Mouse (Mus musculus) liver, embryonic 15.5 days (tissue): ENCODE data around the gene Il4i1. TPM values are rescaled to one million over a fixed set of nuclear protein-coding genes. Genes with fewer than 3 reads are reported as not detected.

Experiments
- ATAC-seq: fragments of 200-750 bp; cut with Nextera tagmentation; 2 replicates; pipeline ENCODE4 v1.8.0; 2017; ENCODE audit warnings: moderate number of reproducible peaks, mild to moderate bottlenecking, moderate library complexity; ENCODE audit not compliant: insufficient read depth
- H3K27ac ChIP-seq: fragments of 300-500 bp; sonication (generic); replicated peaks from 2 replicates; pipeline ENCODE4 v1.5.1; 2015; ENCODE audit warnings: mild to moderate bottlenecking, inconsistent platforms
- H3K27me3 ChIP-seq: fragments of 300-500 bp; sonication (generic); 2 replicates; pipeline ENCODE4 v1.6.1; 2015; ENCODE audit warnings: mild to moderate bottlenecking, inconsistent platforms
- H3K36me3 ChIP-seq: fragments of 300-500 bp; sonication (generic); replicated peaks from 2 replicates; pipeline ENCODE4 v1.6.1; 2015; ENCODE audit warnings: moderate library complexity, mild to moderate bottlenecking, inconsistent platforms
- H3K4me1 ChIP-seq: fragments of 300-500 bp; sonication (generic); replicated peaks from 2 replicates; pipeline ENCODE4 v1.6.1; 2015; ENCODE audit warnings: inconsistent platforms
- H3K4me2 ChIP-seq: fragments of 300-500 bp; sonication (generic); 2 replicates; pipeline ENCODE4 v1.6.1; 2015; ENCODE audit warnings: moderate library complexity, mild to moderate bottlenecking, inconsistent platforms
- H3K4me3 ChIP-seq: fragments of 300-500 bp; sonication (generic); replicated peaks from 2 replicates; pipeline ENCODE4 v1.5.1; 2015; ENCODE audit warnings: mild to moderate bottlenecking, inconsistent platforms
- H3K9ac ChIP-seq: fragments of 300-500 bp; sonication (generic); 2 replicates; pipeline ENCODE4 v1.6.1; 2015; ENCODE audit warnings: moderate library complexity, mild to moderate bottlenecking, inconsistent platforms
- H3K9me3 ChIP-seq: fragments of 300-500 bp; sonication (generic); replicated peaks from 2 replicates; pipeline ENCODE4 v1.6.1; 2016; ENCODE audit warnings: inconsistent platforms
- WGBS: fragments of 180-500 bp; shearing (Covaris S2); methylation state at CpG from one replicate; pipeline ENCODE4 v1.1.7; 2015; ENCODE audit warnings: mixed read lengths; ENCODE audit not compliant: insufficient replicate concordance; 5-methylcytosine and 5-hydroxymethylcytosine counted together
- polyA plus RNA-seq: library from polyadenylated mRNA; unstranded; fragments of >200 nt; fragmentation: Nextera tagmentation; extraction: Ambion mirVana; gene quantifications from 2 replicates; pipeline ENCODE4 v1.2.1, GENCODE M21; 2015

Gene Il4i1
- polyA plus RNA-seq, 1 experiment from 2014 or later: 0.46 TPM

DNA sequence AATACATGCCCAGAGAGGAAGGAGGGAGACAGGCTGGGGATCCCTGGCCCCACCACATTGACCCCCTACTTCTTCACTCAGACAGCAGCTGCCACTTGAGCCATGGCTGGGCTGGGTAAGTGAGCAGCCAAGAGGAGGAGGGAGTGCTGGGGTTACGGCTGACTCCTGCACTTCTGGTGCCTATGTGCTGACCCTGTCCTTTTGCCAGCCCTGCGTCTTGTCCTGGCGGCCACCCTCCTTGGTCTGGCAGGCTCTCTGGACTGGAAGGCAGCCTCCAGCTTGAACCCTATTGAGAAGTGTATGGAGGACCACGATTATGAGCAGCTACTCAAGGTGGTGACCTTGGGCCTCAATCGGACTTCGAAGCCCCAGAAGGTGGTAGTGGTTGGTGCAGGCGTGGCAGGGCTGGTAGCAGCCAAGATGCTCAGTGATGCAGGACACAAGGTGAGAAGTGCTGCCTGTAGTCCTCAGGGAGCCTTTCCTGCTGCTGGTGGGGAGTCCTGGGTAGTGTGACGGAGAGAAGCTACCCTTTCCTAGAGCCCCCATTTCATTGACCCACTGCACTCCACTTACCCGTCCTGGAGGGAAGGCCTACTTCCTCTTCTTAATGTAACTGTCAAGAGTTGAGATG, 20.4 kb downstream of the Il4i1 start:
- H3K9ac ChIP-seq: no peak overlapping the region
- H3K36me3 ChIP-seq: peaks cover 20% of the 10 kb centered on the region
- no peak for ATAC-seq
- WGBS: 69% methylated on average over 9 of the region's 9 CpGs
- no peak overlapping the region for H3K4me2 ChIP-seq
- H3K4me3 ChIP-seq: no peak overlapping the region
- H3K27ac ChIP-seq: no peak overlapping the region
- no peaks in the 10 kb centered on the region for H3K9me3 ChIP-seq
- peaks cover 27% of the 10 kb centered on the region for H3K27me3 ChIP-seq
- H3K4me1 ChIP-seq: peaks cover 29% of the 10 kb centered on the region

DNA sequence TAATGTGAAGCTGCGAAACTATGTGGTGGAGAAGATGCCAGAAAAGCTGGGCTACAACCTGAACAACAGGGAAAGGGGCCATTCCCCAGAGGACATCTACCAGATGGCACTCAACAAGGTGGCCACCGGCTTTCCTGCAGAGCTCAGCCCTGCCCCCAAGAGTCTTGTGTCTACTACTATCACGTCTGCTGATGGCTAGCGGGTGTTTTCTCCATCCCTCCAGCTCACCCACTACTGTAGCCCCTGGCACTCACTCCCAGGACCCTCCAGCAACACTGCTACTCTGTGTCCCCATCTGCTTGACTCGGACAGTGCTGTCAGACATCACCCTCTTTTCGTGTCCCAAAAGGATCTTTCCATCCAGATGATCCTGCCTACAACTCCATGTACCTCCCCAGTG, 21.9 kb downstream of the Il4i1 start:
- peaks cover 33% of the 10 kb centered on the region for H3K4me1 ChIP-seq
- WGBS: 61% methylated on average over 6 of the region's 6 CpGs
- ATAC-seq: no peak

DNA sequence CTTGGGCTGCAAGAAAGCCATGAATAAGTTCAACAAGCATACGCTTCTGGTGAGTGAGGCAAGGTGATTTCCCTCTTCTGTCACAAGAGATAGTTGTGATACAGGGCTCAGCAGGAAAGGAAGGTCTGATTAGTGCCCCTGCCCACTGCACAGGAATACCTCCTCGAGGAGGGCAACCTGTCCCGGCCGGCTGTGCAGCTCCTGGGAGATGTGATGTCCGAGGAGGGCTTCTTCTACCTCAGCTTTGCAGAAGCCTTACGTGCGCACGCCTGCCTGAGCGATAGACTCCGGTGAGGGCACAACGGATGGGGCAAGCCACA, 22.9 kb downstream of the Il4i1 start:
- peaks cover 41% of the 10 kb centered on the region for H3K4me1 ChIP-seq
- no peak overlapping the region for H3K9ac ChIP-seq
- ATAC-seq: no peak
- peaks cover 31% of the 10 kb centered on the region for H3K36me3 ChIP-seq
- H3K27me3 ChIP-seq: peaks cover 27% of the 10 kb centered on the region
- WGBS: 15% methylated on average over 11 of the region's 11 CpGs
- H3K4me2 ChIP-seq: peak overlapping the region; percentile 67
- peak overlapping the region; percentile 39 for H3K4me3 ChIP-seq
- no peaks in the 10 kb centered on the region for H3K9me3 ChIP-seq
- no peak overlapping the region for H3K27ac ChIP-seq

More for the DNA sequence above, 21.9 kb downstream of the Il4i1 start:
- no peak overlapping the region for H3K4me3 ChIP-seq
- H3K27me3 ChIP-seq: peaks cover 27% of the 10 kb centered on the region
- H3K27ac ChIP-seq: no peak overlapping the region
- peaks cover 21% of the 10 kb centered on the region for H3K36me3 ChIP-seq
- H3K9me3 ChIP-seq: no peaks in the 10 kb centered on the region
- no peak overlapping the region for H3K9ac ChIP-seq
- H3K4me2 ChIP-seq: no peak overlapping the region

DNA sequence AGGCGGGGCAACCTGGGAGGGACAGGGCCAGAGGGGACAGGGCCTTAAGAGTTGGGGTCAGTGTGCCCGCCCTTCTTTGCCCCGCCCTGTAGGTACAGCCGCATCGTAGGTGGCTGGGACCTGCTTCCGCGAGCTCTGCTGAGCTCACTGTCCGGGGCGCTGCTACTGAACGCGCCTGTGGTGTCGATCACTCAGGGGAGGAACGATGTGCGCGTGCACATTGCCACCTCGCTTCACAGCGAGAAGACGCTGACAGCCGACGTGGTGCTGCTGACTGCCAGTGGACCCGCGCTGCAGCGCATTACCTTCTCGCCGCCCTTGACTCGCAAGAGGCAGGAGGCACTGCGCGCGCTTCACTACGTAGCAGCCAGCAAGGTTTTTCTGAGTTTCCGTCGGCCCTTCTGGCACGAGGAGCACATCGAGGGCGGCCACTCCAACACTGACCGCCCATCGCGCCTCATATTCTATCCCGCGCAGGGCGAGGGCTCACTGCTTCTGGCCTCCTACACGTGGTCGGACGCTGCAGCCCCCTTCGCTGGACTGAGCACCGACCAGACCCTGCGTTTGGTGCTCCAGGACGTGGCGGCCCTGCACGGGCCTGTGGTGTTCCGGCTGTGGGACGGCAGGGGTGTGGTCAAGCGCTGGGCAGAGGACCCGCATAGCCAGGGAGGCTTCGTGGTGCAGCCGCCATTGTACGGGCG, 23.5 kb downstream of the Il4i1 start:
- H3K4me2 ChIP-seq: peak overlapping the region; percentile 67
- no peak overlapping the region for H3K9ac ChIP-seq
- peaks cover 36% of the 10 kb centered on the region for H3K36me3 ChIP-seq

DNA sequence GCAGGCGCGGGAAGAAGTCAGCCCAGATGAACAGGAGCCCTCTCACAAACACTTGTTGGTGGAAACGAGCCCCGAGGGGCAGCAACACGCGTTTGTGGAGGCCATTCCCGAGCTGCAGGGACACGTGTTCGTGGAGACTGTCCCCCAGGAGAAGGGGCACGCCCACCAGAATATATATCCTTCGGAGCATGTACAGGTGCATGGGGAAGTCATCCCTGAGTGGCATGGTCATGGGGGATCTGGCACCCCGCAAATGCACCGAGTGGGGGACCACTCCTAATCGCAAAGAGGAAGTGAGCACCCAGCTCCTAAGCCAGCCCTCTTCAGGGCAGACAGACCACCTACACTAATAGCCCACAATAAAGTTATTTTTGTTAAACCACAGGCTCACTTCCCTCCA, 24.2 kb downstream of the Il4i1 start:
- peaks cover 44% of the 10 kb centered on the region for H3K36me3 ChIP-seq
- no peak overlapping the region for H3K4me3 ChIP-seq
- no peak overlapping the region for H3K27ac ChIP-seq
- no peaks in the 10 kb centered on the region for H3K9me3 ChIP-seq
- 0 out of 2 replicates have a peak overlapping the region, but pooled peaks have one; percentile 67 for H3K4me2 ChIP-seq
- peaks cover 41% of the 10 kb centered on the region for H3K4me1 ChIP-seq
- ATAC-seq: no peak
- no peak overlapping the region for H3K9ac ChIP-seq
- 38% methylated on average over 14 of the region's 14 CpGs for WGBS
- peaks cover 27% of the 10 kb centered on the region for H3K27me3 ChIP-seq

More for the DNA sequence above, 23.5 kb downstream of the Il4i1 start:
- 4% methylated on average over 58 of the region's 58 CpGs for whole genome bisulfite sequencing
- Histone ChIP-seq H3K4me1 (peaks cover 41% of the 10 kb centered on the region), H3K27me3 (peaks cover 27% of the 10 kb centered on the region), H3K9me3 (no peaks in the 10 kb centered on the region), H3K4me3 (peak overlapping the region; percentile 39), H3K27ac (no peak overlapping the region)
- peak; percentile 7; the same call in 1 of the 2 replicates for ATAC-seq

DNA sequence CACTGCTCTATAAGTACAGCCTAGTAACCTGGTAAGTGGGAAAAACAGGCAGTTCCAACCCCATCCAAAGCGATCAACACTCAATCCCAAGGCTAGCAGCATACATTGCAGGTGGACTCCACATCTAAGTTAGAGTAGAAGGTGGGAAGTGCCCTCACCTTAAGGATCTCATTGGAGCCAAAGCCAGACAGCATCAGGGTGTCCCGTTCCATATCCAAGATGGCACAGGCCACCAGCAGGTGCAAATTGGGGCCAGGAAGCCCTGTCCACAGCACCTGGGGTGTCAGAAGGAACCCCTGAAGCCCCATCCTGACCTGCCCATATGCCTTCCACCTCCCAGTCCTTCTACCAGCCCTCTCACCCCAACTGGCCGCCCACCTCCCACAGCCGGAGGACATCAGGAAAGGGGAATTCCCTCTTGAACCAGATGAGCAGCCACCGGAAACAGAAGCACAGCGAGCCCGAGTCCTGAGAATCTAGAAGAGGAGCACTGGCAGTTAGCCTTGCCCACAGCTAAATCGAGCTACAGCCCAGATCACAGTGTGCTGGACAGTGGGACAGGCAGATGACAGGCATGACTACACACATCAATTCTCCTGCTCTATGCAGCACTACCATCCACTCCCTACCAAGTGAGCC, 25.8 kb downstream of the Il4i1 start:
- no peaks in the 10 kb centered on the region for H3K9me3 ChIP-seq
- no peak overlapping the region for H3K9ac ChIP-seq
- peaks cover 31% of the 10 kb centered on the region for H3K4me1 ChIP-seq
- 76% methylated on average over 8 of the region's 8 CpGs for WGBS
- H3K27ac ChIP-seq: no peak overlapping the region
- H3K27me3 ChIP-seq: peaks cover 27% of the 10 kb centered on the region
- no peak overlapping the region for H3K4me2 ChIP-seq
- H3K36me3 ChIP-seq: peaks cover 58% of the 10 kb centered on the region
- ATAC-seq: no peak
- H3K4me3 ChIP-seq: no peak overlapping the region

DNA sequence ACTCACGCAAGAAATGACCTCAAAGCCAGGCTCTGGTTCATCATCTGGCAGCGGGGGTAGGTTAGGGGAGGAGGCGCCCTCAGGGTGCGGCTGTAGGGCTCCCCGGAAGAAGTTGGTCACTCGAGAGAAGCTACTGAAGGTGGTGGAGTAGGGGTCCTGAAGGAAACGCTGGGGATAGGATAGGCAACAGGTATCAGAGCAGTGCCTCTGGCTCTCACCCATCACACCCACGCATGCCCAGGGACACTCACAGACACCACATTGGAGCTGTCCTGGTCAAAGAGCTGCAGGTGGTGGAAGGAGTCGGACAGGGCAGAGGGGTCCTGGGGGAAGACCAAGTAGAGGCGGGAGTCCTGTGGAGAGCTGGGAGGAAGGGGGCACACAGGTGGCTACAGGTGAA, 28.8 kb downstream of the Il4i1 start:
- ATAC-seq: no peak
- 86% methylated on average over 10 of the region's 10 CpGs for WGBS

DNA sequence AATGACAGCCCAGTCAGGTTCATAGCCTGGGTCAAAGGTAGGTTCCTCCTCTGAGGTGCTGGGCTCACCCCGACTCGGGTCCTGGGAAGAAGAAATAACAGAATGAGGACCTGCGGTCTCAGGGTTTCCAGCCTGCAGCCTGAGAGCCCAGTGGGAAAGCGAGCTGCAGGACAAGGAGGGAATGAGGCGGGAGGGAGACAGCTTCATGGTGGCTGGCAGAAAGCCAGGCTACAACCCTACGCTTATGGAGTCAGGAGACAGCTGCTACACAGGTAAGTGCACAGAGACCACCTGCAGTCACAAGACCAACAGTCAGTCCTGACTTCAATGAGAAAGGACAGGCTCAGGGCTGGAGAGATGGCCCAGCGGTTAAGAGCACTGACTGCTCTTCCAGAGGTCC, 30.6 kb downstream of the Il4i1 start:
- H3K4me3 ChIP-seq: no peak overlapping the region
- no peak overlapping the region for H3K9ac ChIP-seq
- H3K27me3 ChIP-seq: no peaks in the 10 kb centered on the region
- H3K36me3 ChIP-seq: peaks cover 55% of the 10 kb centered on the region
- peaks cover 39% of the 10 kb centered on the region for H3K4me1 ChIP-seq
- H3K27ac ChIP-seq: no peak overlapping the region
- ATAC-seq: no peak
- 85% methylated on average over 7 of the region's 7 CpGs for WGBS
- H3K4me2 ChIP-seq: no peak overlapping the region
- H3K9me3 ChIP-seq: no peaks in the 10 kb centered on the region

More for the DNA sequence above, 28.8 kb downstream of the Il4i1 start:
- Histone ChIP-seq H3K9me3 (no peaks in the 10 kb centered on the region), H3K27me3 (peaks cover 10% of the 10 kb centered on the region), H3K4me2 (no peak overlapping the region), H3K4me1 (peaks cover 30% of the 10 kb centered on the region), H3K9ac (no peak overlapping the region), H3K27ac (no peak overlapping the region), H3K36me3 (peaks cover 58% of the 10 kb centered on the region), H3K4me3 (no peak overlapping the region)

DNA sequence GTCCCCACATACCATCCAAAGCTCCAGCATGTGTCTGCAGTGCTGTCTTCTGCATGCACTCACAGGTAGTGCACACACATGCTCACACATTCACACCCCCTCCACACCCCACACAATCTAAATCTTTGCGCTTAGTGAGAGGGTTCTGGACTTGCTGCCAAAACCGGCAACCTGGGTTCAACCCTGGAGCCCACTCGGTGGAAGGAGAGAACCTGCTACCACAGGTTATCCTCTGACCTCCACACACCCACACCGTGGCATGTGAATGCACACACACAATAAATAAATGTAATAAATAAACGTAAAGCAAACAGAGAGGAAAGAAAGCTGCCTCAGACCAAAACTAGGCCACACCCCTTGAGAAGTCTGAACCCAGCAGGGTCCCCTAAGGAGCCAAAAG, 31.6 kb downstream of the Il4i1 start:
- WGBS: 71% methylated on average over 5 of the region's 5 CpGs
- Histone ChIP-seq H3K4me2 (peak overlapping the region; percentile 98), H3K9me3 (no peaks in the 10 kb centered on the region), H3K4me3 (peak overlapping the region; percentile 76), H3K4me1 (peaks cover 47% of the 10 kb centered on the region), H3K9ac (peak overlapping the region; percentile 70; the same call in 1 of the 2 replicates), H3K36me3 (peaks cover 52% of the 10 kb centered on the region), H3K27ac (peak overlapping the region; percentile 98), H3K27me3 (no peaks in the 10 kb centered on the region)
- no peak for ATAC-seq

DNA sequence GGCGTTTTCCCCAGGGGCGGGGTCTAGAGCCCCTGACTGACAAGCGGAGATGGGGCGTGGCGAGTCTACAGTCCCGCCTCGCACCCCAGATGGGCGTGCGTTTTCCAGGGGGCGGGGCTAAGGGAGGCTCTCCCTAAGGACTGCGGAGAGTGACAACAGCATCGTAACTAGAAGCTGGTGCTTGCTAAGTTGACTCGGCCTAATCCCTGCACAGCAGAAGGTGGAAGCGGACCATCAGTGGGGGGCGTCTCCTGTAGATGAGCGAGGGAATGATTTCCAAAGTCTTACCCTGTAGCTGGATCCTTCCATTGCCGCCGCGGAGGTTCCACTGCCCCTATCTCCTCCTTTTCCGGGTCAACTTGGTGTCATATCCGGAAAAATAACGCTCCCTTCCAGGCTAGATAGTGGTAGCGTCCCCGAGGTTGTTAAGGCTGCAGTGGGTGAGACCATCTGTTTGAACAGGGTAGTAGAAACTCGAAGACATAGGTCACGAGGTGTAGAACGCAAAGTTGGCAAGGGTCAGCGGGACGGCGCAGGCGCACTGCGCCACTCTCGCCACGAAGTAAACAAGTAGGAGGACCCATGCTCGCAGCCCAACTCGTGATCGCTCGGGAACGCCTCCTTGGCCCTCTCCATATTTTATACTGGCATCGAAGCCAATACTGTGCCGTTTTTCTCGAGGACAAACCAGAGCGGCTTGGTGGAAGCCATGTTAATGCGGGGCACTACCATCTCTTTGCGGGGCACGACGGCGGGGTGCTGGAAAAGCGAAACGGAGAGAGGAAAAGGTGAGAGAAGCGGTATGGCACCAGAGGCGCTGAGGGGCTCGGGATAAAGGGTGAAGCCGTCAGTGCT, 32.6 kb downstream of the Il4i1 start, which contains the start of the genes Akt1s1 and Tbc1d17:
Gene Akt1s1 (plus strand): TSS at position 431 of the 855 bp plus-strand sequence.
Gene Tbc1d17 (minus strand): TSS at position 519 of the 855 bp plus-strand sequence.
- Histone ChIP-seq H3K4me2 (peak within 1 kb of the TSS; percentile 98), H3K4me3 (peak within 1 kb of the TSS; percentile 76), H3K9me3 (no peaks in the 10 kb centered on the region), H3K9ac (peak within 1 kb of the TSS; percentile 70), H3K36me3 (peaks cover 46% of the 10 kb centered on the region), H3K4me1 (peaks cover 47% of the 10 kb centered on the region), H3K27ac (peak within 1 kb of the TSS; percentile 98), H3K27me3 (no peaks in the 10 kb centered on the region)
- WGBS: under 1% methylated on average over 54 of the region's 54 CpGs
- peak; percentile 82 for ATAC-seq
